Mouse (Mus musculus) adrenal gland, postnatal 0 days (tissue): Measurements from ENCODE around the gene Telo2. TPM values are rescaled to one million over a fixed set of nuclear protein-coding genes. Genes with fewer than 3 reads are reported as not detected.

Source experiments
- polyA plus RNA-seq: library from polyadenylated mRNA; unstranded; fragments of >200 nt; fragmentation: Nextera tagmentation; extraction: Ambion mirVana; gene quantifications from 2 replicates; pipeline ENCODE4 v1.2.1, GENCODE M21; 2015

The Telo2 gene
- 17.3 and 18.1 TPM in 2 replicates for polyA plus RNA-seq

DNA sequence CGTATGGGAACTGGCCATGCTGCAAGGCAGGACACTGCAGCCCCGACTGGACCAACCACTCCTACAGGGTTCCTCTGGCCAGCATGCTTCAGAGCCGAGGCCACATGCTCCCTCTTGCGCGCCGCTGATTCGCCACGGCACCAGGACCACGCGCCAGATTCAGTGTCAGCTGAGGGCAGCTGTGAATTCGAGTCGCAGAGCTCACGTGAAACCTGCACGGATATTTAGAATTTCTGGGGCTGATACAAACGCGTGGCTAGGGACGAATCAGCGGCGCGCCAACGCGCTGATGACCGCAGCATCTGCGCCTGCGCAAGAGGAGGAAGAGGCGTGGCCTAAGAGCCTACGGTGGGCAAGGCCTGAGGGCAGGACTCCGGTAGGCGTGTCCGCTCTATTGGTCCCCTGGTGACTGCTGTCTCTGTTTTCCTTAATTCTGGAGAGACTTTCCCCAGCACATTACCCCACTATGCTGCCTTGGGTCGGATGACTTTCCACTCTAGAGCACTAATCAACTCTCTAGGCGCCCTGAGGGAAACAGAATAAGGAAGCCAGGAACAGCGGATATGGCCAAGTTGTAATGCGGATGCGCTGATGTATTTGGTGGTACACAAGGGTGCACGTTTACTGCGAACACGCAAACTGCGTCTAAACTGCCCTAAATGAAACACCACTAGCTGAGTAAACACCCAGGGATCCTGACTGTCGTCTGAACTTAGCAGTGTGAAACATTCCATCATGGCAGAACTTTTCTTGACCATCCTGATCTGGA, at the start of gene Telo2:
Gene Telo2, minus strand, starts transcription at position 304 of the 769 bp plus-strand sequence.

DNA sequence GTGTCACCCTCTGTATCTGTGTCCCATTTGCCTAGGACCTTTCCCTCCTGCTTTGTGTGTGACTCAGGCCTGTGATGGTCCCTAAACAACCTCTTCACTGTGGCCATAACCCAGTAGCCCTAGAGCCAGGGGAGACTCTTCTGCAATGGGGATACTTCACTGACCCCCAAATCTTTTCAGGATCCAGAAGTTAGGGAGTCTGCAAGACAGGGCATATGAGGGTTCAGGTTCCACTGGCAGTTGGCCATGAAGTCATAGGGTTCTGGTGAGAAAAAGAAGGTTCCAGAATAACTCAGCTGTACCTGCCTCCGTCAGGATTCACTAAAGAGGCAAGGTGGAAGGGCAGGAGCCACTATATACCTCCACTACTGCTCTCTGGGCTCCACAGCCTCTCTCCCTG, 46.4 kb upstream of the Telo2 start, which contains the start of gene Ccdc154:
Gene Ccdc154, plus strand, starts transcription at position 301 of the 400 bp plus-strand sequence.

DNA sequence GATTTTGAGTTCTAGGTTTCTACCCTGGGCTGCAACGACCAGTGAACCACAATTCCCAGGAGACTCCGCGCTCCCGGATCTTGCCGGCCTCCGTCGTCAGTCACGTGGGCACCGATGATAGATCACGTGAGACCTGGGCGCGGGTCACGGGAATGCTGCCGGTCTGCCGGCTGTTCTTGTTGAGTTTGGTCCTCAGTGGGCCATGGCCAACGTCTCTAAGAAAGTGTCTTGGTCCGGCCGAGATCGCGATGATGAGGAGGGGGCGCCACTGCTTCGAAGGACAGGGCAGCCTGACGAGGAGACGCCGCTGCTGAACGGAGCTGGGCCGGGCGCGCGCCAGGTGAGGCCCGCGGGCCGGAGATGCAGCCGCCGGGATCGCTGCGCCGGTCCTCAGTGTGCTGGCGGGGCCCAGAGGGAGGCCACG, 17.5 kb upstream of the Telo2 start, which contains the start of gene Clcn7:
Gene Clcn7, plus strand, starts transcription at position 117 of the 424 bp plus-strand sequence.

DNA sequence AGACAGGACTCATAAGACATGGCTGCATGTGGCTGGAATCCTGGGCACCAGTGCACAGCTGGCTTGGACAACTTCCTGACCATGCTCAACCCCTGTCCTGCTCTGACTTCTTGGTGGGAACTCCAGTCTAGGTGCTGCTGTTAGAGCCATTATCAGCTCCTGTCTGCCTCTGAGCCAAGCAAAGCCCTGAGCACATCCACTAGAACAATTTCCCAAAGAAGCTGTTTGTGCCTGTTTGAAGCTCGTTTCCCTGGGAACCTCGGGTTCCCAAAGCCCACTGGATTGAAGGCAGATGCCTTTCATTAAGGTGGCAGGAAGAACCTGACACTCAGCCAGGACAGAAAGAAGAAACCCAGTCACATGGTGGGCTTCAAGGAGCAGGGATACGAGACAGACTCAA, 4.6 kb upstream of the Telo2 start, which contains the start of gene Ptx4:
Gene Ptx4, plus strand, starts transcription at position 355 of the 400 bp plus-strand sequence.

DNA sequence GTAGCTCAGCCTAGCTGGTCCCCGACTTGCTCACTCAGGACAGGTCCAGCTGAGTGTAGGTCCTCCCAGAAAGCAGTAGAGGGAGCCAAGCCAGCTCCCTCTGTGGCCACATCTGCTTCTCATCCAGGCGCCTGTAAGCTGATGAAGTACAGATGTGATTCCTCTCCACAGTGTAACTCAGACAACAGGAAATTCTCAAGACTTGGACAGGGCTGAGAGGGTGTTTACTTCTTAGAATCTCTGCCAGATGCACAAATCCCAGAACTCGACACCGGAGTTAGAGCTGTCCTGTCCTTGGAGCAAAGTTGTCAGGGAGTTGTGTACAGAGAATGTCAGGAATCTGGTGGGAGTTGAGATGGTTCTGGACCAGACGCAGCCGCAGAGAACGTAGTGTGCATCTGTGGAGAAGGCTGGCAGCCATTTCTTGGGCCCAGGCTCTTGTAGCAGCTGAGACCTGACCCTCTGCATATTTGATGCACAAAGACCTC, 32.3 kb downstream of the Telo2 start, which contains the start of gene Tmem204:
Gene Tmem204, minus strand, starts transcription at position 148 of the 488 bp plus-strand sequence.

Other genes starting within 250 kb of the Telo2 start
- gene Igfals, start 250.0 kb downstream of the Telo2 start, polyA plus RNA-seq = 0.32 and 0.88 TPM in 2 replicates
- 47.2 and 66.1 TPM in 2 replicates for gene Nubp2, start 229.6 kb downstream of the Telo2 start, polyA plus RNA-seq
- gene Spsb3, start 229.3 kb downstream of the Telo2 start, polyA plus RNA-seq = 35.1 and 41.0 TPM in 2 replicates
- gene Eme2, start 220.9 kb downstream of the Telo2 start, polyA plus RNA-seq = 23.7 and 39.5 TPM in 2 replicates
- 124 and 213 TPM in 2 replicates for gene Mrps34, start 220.9 kb downstream of the Telo2 start, polyA plus RNA-seq
- 122 and 135 TPM in 2 replicates for gene Nme3, start 219.5 kb downstream of the Telo2 start, polyA plus RNA-seq
- 22.8 and 25.6 TPM in 2 replicates for gene Mapk8ip3, start 179.0 kb downstream of the Telo2 start, polyA plus RNA-seq
- gene Jpt2, start 155.3 kb downstream of the Telo2 start, polyA plus RNA-seq = 40.1 and 42.0 TPM in 2 replicates
- gene Cramp1l, start 100.2 kb downstream of the Telo2 start, polyA plus RNA-seq = 4.4 and 4.6 TPM in 2 replicates
- 9.8 and 14.3 TPM in 2 replicates for gene Ift140, start 99.9 kb downstream of the Telo2 start, polyA plus RNA-seq
- gene Tmem204, start 32.4 kb downstream of the Telo2 start, polyA plus RNA-seq = 47.0 and 48.5 TPM in 2 replicates
- 0.17 and 0.25 TPM in 2 replicates for gene Ptx4, start 4.8 kb upstream of the Telo2 start, polyA plus RNA-seq
- 11.8 and 20.7 TPM in 2 replicates for gene Clcn7, start 17.4 kb upstream of the Telo2 start, polyA plus RNA-seq
- 0.06 TPM in 1 of 2 replicates, not detected in the other for gene Ccdc154, start 46.5 kb upstream of the Telo2 start, polyA plus RNA-seq
- 0.33 and 0.40 TPM in 2 replicates for gene Gm38655, start 59.5 kb upstream of the Telo2 start, polyA plus RNA-seq
- gene BC003965, start 68.6 kb upstream of the Telo2 start, polyA plus RNA-seq = 34.5 and 37.5 TPM in 2 replicates
- 6.8 and 7.2 TPM in 2 replicates for gene Unkl, start 72.4 kb upstream of the Telo2 start, polyA plus RNA-seq
- gene Gnptg, start 124.2 kb upstream of the Telo2 start, polyA plus RNA-seq = 69.2 and 75.2 TPM in 2 replicates
- gene Tsr3, start 124.2 kb upstream of the Telo2 start, polyA plus RNA-seq = 59.7 and 65.7 TPM in 2 replicates
- 7.5 and 11.9 TPM in 2 replicates for gene Baiap3, start 140.4 kb upstream of the Telo2 start, polyA plus RNA-seq
- gene Ube2i, start 158.7 kb upstream of the Telo2 start, polyA plus RNA-seq = 292 and 391 TPM in 2 replicates
- gene Prss34, start 182.4 kb upstream of the Telo2 start, polyA plus RNA-seq = 0.44 and 1.4 TPM in 2 replicates
- 0.14 and 0.75 TPM in 2 replicates for gene Prss28, start 192.7 kb upstream of the Telo2 start, polyA plus RNA-seq
- not detected in 2 replicates for gene Prss29, start 202.7 kb upstream of the Telo2 start, polyA plus RNA-seq
- gene Tpsab1, start 229.6 kb upstream of the Telo2 start, polyA plus RNA-seq = 1.0 and 2.1 TPM in 2 replicates